8 mouse cellular contexts compared by ENCODE assay signal in genomic region chr2:127142031-127142430, GRCm38 (mm10). TPM values are rescaled to one million over a fixed set of nuclear protein-coding genes. Genes with fewer than 3 reads are reported as not detected.
DNase-seq lines count a peak whose midpoint lies in the region; ATAC-seq and TF ChIP-seq lines count a peak whose summit lies in the region.

No protein-coding gene starts in this region.

- peaks cover 2% of the 10 kb centered on the region; the same call in 1 of the 2 replicates for H3K4me1 ChIP-seq in kidney, embryonic 14.5 days (ENCODE audit: control insufficient read depth, insufficient read depth, low read length)
- H3K4me1 ChIP-seq in forebrain, embryonic 14.5 days (ENCODE audit: control insufficient read depth, insufficient read depth, low read length) = 0 out of 2 replicates have a peak, but pooled peaks cover 13% of the 10 kb centered on the region
- H3K4me1 ChIP-seq in hindbrain, postnatal 0 days (ENCODE audit: insufficient read depth, low read length) = peaks cover 5% of the 10 kb centered on the region; the same call in 1 of the 2 replicates
- H3K4me1 ChIP-seq in midbrain, embryonic 12.5 days = peaks cover 26% of the 10 kb centered on the region

- no peak overlapping the region for H3K27ac ChIP-seq in kidney, embryonic 14.5 days (ENCODE audit: low read depth, low read length)
- H3K27ac ChIP-seq in forebrain, embryonic 14.5 days (ENCODE audit: low read depth, low read length) = no peak overlapping the region
- H3K27ac ChIP-seq in hindbrain, postnatal 0 days = no peak overlapping the region
- no peak overlapping the region for H3K27ac ChIP-seq in midbrain, embryonic 12.5 days (replicated peaks)

- peaks cover 14% of the 10 kb centered on the region; the same call in 1 of the 2 replicates for H3K36me3 ChIP-seq in kidney, embryonic 14.5 days (ENCODE audit: control insufficient read depth, insufficient read depth, low read length)
- 0 out of 2 replicates have a peak, but pooled peaks cover 10% of the 10 kb centered on the region for H3K36me3 ChIP-seq in forebrain, embryonic 14.5 days (ENCODE audit: control insufficient read depth, insufficient read depth, low read length)
- no peaks in the 10 kb centered on the region for H3K36me3 ChIP-seq in hindbrain, postnatal 0 days (ENCODE audit: insufficient read depth, low read length)
- peaks cover 19% of the 10 kb centered on the region for H3K36me3 ChIP-seq in midbrain, embryonic 12.5 days

- no peak for TF ChIP-seq CTCF in hindbrain, postnatal 0 days (IDR thresholded peaks at IDR 0.05; ENCODE audit: low read depth)

- no peaks in the 10 kb centered on the region for H3K9me3 ChIP-seq in kidney, embryonic 14.5 days (ENCODE audit: control insufficient read depth, low read length)
- no peaks in the 10 kb centered on the region for H3K9me3 ChIP-seq in forebrain, embryonic 14.5 days (replicated peaks; ENCODE audit: control insufficient read depth, low read length)
- H3K9me3 ChIP-seq in hindbrain, postnatal 0 days (ENCODE audit: low read length) = no peaks in the 10 kb centered on the region
- no peaks in the 10 kb centered on the region for H3K9me3 ChIP-seq in midbrain, embryonic 12.5 days

- H3K4me2 ChIP-seq in kidney, embryonic 14.5 days (replicated peaks; ENCODE audit: low read depth, low read length) = peak overlapping the region; percentile 66
- H3K4me2 ChIP-seq in forebrain, embryonic 14.5 days (ENCODE audit: low read length) = peak overlapping the region; percentile 56
- H3K4me2 ChIP-seq in hindbrain, postnatal 0 days (ENCODE audit: low read depth, low read length) = peak overlapping the region; percentile 68; the same call in 1 of the 2 replicates
- H3K4me2 ChIP-seq in midbrain, embryonic 12.5 days (replicated peaks) = peak overlapping the region; percentile 91

- H3K4me3 ChIP-seq in kidney, embryonic 14.5 days (ENCODE audit: low read length) = no peak overlapping the region; the same call in 1 of the 2 replicates
- 0 out of 2 replicates have a peak overlapping the region, but pooled peaks have one; percentile 50 for H3K4me3 ChIP-seq in forebrain, embryonic 14.5 days (ENCODE audit: low read depth, low read length)
- no peak overlapping the region for H3K4me3 ChIP-seq in hindbrain, postnatal 0 days (ENCODE audit: low read length)
- H3K4me3 ChIP-seq in midbrain, embryonic 12.5 days = peak overlapping the region; percentile 58; the same call in 1 of the 2 replicates

- no peak overlapping the region for H3K9ac ChIP-seq in kidney, embryonic 14.5 days (ENCODE audit: low read depth, low read length)
- no peak overlapping the region for H3K9ac ChIP-seq in forebrain, embryonic 14.5 days (ENCODE audit: low read length)
- H3K9ac ChIP-seq in hindbrain, postnatal 0 days (replicated peaks; ENCODE audit: low read length) = no peak overlapping the region
- no peak overlapping the region for H3K9ac ChIP-seq in midbrain, embryonic 12.5 days (replicated peaks)

- 76% methylated on average over 10 of the region's 10 CpGs for WGBS in kidney, embryonic 14.5 days
- WGBS in forebrain, embryonic 14.5 days = 89% methylated on average over 10 of the region's 10 CpGs
- whole genome bisulfite sequencing in hindbrain, postnatal 0 days = 86% methylated on average over 10 of the region's 10 CpGs
- 90% methylated on average over 10 of the region's 10 CpGs for WGBS in midbrain, embryonic 12.5 days

- H3K27me3 ChIP-seq in kidney, embryonic 14.5 days (ENCODE audit: control insufficient read depth, insufficient read depth, low read length) = no peaks in the 10 kb centered on the region
- H3K27me3 ChIP-seq in forebrain, embryonic 14.5 days (replicated peaks; ENCODE audit: control insufficient read depth, insufficient read depth, low read length) = no peaks in the 10 kb centered on the region
- no peaks in the 10 kb centered on the region for H3K27me3 ChIP-seq in hindbrain, postnatal 0 days (ENCODE audit: insufficient read depth, low read length)
- peaks cover 16% of the 10 kb centered on the region for H3K27me3 ChIP-seq in midbrain, embryonic 12.5 days

- no peak for DNase-seq in kidney, adult 18-20 months
- DNase-seq in forebrain, embryonic 14.5 days (ENCODE audit: low spot score) = no peak
- no peak for DNase-seq in hindbrain, postnatal 0 days (ENCODE audit: low spot score)
- DNase-seq in spleen, adult 12 weeks (ENCODE audit: low spot score) = no peak
- DNase-seq in urinary bladder, postnatal 10 days (ENCODE audit: low spot score) = no peak
- DNase-seq in gastrocnemius, adult 8-10 months (ENCODE audit: low spot score in 2 of 2) = no peak

- no peak for ATAC-seq in kidney, embryonic 14.5 days (ENCODE audit: low FRiP score, low TSS enrichment)
- ATAC-seq in forebrain, embryonic 14.5 days = no peak
- peak; percentile 30; the same call in 1 of the 2 replicates for ATAC-seq in hindbrain, postnatal 0 days
- no peak for ATAC-seq in midbrain, embryonic 12.5 days (ENCODE audit: low FRiP score, low read depth)

RNA-seq across cellular contexts. Expression of gene Itpripl1, which starts 1.2 kb away (rescaled TPM):
- 22.7 and 22.8 TPM in 2 replicates for polyA plus RNA-seq in kidney, embryonic 14.5 days (2014; fragmentation: Nextera tagmentation; extraction: Ambion mirVana)
- polyA plus RNA-seq in forebrain, embryonic 14.5 days (2014; fragmentation: Nextera tagmentation; extraction: Ambion mirVana) = 10.4 and 11.4 TPM in 2 replicates
- total RNA-seq in hindbrain, postnatal 0 days (2014; rRNA removed) = 11.5 and 14.6 TPM in 2 replicates
- 11.0 and 12.4 TPM in 2 replicates for polyA plus RNA-seq in hindbrain, postnatal 0 days (2015; fragmentation: Nextera tagmentation; extraction: Ambion mirVana)
- 11.3 and 11.8 TPM in 2 replicates for polyA plus RNA-seq in midbrain, embryonic 12.5 days (2016; fragmentation: Nextera tagmentation; extraction: Ambion mirVana)
- total RNA-seq in gastrocnemius, adult 8-10 months (2022) = 1 to 10 TPM; 3.3 to 4.8 (median 4.1) TPM

RNA-seq across cellular contexts. Expression of gene Ncaph, which starts 8.3 kb away (rescaled TPM):
- 67.3 and 103 TPM in 2 replicates for polyA plus RNA-seq in kidney, embryonic 14.5 days (2014; fragmentation: Nextera tagmentation; extraction: Ambion mirVana)
- 45.2 and 52.8 TPM in 2 replicates for polyA plus RNA-seq in forebrain, embryonic 14.5 days (2014; fragmentation: Nextera tagmentation; extraction: Ambion mirVana)
- 13.7 and 15.9 TPM in 2 replicates for total RNA-seq in hindbrain, postnatal 0 days (2014; rRNA removed)
- 13.0 and 15.6 TPM in 2 replicates for polyA plus RNA-seq in hindbrain, postnatal 0 days (2015; fragmentation: Nextera tagmentation; extraction: Ambion mirVana)
- 78.7 and 81.8 TPM in 2 replicates for polyA plus RNA-seq in midbrain, embryonic 12.5 days (2016; fragmentation: Nextera tagmentation; extraction: Ambion mirVana)
- total RNA-seq in gastrocnemius, adult 8-10 months (2022) = 1 to 10 TPM in 2 of 4 experiments, under 1 TPM in 2; 0.44 to 1.2 (median 0.81) TPM

Comparison
In these comparisons a context has a peak if more than half of its experiments do, and no peak if none do; other contexts are left out.
1. H3K4me3 ChIP-seq: peak in forebrain, embryonic 14.5 days (single experiment) and midbrain, embryonic 12.5 days (single experiment); none in kidney, embryonic 14.5 days (single experiment) and hindbrain, postnatal 0 days (single experiment).
2. Peak in every context shown above with its lines, with median percentiles within 50 percentile points of each other: H3K4me2 ChIP-seq.